Mouse (Mus musculus) forebrain, embryonic 14.5 days (tissue): ENCODE results near the gene Selenop. TPM values are rescaled to one million over a fixed set of nuclear protein-coding genes. Genes with fewer than 3 reads are reported as not detected.
A peak's percentile ranks its signal among the peaks of the same experiment; 100 is the strongest.

Source experiments
- ATAC-seq: fragments of 200-750 bp; cut with Nextera tagmentation; 2 replicates; pipeline ENCODE4 v1.8.0; 2017; ENCODE audit warnings: mild to moderate bottlenecking, moderate library complexity
- DNase-seq: peaks from one replicate; pipeline ENCODE4 v3.0.0-alpha.2; 2015; ENCODE audit warnings: low spot score
- H3K27ac ChIP-seq: fragments of 300-500 bp; sonication (generic); 2 replicates; pipeline ENCODE4 v1.5.1; 2014; ENCODE audit warnings: low read depth, mild to moderate bottlenecking, control low read depth, low read length, moderate library complexity
- H3K27me3 ChIP-seq: fragments of 300-500 bp; sonication (generic); replicated peaks from 2 replicates; pipeline ENCODE4 v1.6.1; 2014; ENCODE audit warnings: low read length, control low read depth, mixed read lengths; ENCODE audit not compliant: control insufficient read depth, insufficient read depth
- H3K36me3 ChIP-seq: fragments of 300-500 bp; sonication (generic); 2 replicates; pipeline ENCODE4 v1.6.1; 2014; ENCODE audit warnings: low read length, control low read depth; ENCODE audit not compliant: control insufficient read depth, insufficient read depth
- H3K4me1 ChIP-seq: fragments of 300-500 bp; sonication (generic); 2 replicates; pipeline ENCODE4 v1.6.1; 2014; ENCODE audit warnings: antibody characterized with exemption, low read length, control low read depth; ENCODE audit not compliant: control insufficient read depth, insufficient read depth
- H3K4me2 ChIP-seq: fragments of 300-500 bp; sonication (generic); 2 replicates; pipeline ENCODE4 v1.6.1; 2014; ENCODE audit warnings: mild to moderate bottlenecking, control low read depth, low read length
- H3K4me3 ChIP-seq: fragments of 300-500 bp; sonication (generic); 2 replicates; pipeline ENCODE4 v1.5.1; 2014; ENCODE audit warnings: low read depth, low read length, control low read depth
- H3K9ac ChIP-seq: fragments of 300-500 bp; sonication (generic); 2 replicates; pipeline ENCODE4 v1.6.1; 2014; ENCODE audit warnings: mild to moderate bottlenecking, low read length, control low read depth, moderate library complexity
- H3K9me3 ChIP-seq: fragments of 300-500 bp; sonication (generic); replicated peaks from 2 replicates; pipeline ENCODE4 v1.6.1; 2016; ENCODE audit warnings: low read length, control low read depth, mixed read lengths; ENCODE audit not compliant: control insufficient read depth
- WGBS: fragments of 180-500 bp; shearing (Covaris S2); extraction: QIAGEN DNeasy Blood & Tissue Kit; methylation state at CpG from one replicate; pipeline ENCODE4 v1.1.7; 2014; 5-methylcytosine and 5-hydroxymethylcytosine counted together
- polyA plus RNA-seq: library from polyadenylated mRNA; unstranded; fragments of >200 nt; fragmentation: Nextera tagmentation; extraction: Ambion mirVana; gene quantifications from 2 replicates; pipeline ENCODE4 v1.2.1, GENCODE M21; 2014

The Selenop gene
- polyA plus RNA-seq, 1 experiment from 2014 or later = 101 TPM

DNA sequence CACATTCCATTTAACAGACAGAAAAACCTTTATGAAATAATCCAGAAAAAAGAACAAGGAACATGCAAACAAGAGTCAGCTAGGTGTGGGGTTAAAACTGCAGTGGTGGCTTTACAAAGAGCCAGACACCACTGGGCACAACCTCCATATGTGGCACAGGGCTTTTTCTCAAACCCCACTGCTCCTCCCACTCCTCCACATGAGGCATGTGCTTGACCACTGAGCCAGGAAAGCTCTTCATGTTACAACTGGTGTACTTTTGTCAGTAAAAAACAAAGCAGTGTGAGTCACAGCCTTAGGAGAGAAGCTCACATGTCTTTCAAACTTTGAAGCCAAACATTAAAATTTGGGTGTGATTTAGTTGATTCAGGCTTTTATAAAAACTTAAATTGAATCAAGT is 12.9 kb downstream of the Selenop start:
- DNase-seq (no peak), ATAC-seq (no peak)
- H3K4me2 ChIP-seq = no peak overlapping the region
- no peak overlapping the region for H3K27ac ChIP-seq
- H3K9me3 ChIP-seq = no peaks in the 10 kb centered on the region
- H3K4me1 ChIP-seq = no peaks in the 10 kb centered on the region
- H3K9ac ChIP-seq = no peak overlapping the region
- no peak overlapping the region for H3K4me3 ChIP-seq
- no peaks in the 10 kb centered on the region for H3K36me3 ChIP-seq
- H3K27me3 ChIP-seq = no peaks in the 10 kb centered on the region

DNA sequence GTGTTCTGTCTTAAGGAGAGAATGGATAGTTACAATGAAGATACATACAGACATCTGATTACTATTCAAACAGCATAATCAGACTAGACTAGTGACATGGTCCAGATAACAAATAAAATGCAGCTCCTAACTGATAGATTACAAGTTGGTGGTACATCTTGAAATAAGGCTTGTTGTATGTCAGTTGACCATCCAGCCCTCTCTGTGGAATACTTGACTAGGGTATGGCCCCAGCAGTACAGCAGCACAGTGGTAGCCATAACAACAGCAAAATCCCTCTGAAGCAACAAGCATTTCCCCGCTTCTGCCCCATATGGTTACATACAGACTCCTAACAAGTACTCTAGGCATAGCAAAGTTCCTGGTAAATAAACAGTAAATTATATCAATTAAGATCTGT is 13.4 kb downstream of the Selenop start:
- Histone ChIP-seq H3K9ac (no peak overlapping the region), H3K4me3 (no peak overlapping the region), H3K4me1 (no peaks in the 10 kb centered on the region), H3K36me3 (no peaks in the 10 kb centered on the region), H3K4me2 (no peak overlapping the region), H3K9me3 (no peaks in the 10 kb centered on the region), H3K27me3 (no peaks in the 10 kb centered on the region), H3K27ac (no peak overlapping the region)
- 81% methylated on average over 1 of the region's 1 CpGs for WGBS
- ATAC-seq (no peak), DNase-seq (no peak)

DNA sequence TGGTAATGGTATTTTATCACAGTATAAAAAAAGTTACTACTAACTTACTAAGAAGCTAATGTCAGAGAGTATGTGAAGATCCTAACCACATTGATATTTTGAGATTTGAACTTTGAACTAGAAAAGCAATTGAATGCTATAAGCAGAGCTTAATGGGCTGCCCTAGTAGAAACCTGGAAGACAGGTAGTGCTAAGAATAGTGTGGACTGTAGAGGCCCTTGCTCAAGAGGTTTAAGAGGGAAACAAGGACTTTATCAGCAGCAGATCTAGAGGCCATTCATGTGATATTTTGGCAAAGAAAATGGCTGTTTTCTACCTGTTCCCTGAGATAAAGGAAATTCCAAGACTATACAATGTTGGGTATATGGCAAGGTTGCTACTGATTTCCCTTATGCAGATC is 17.7 kb downstream of the Selenop start:
- no peak overlapping the region for H3K4me2 ChIP-seq
- no peak overlapping the region for H3K9ac ChIP-seq
- H3K36me3 ChIP-seq = no peaks in the 10 kb centered on the region
- H3K4me3 ChIP-seq = no peak overlapping the region
- H3K27me3 ChIP-seq = no peaks in the 10 kb centered on the region
- DNase-seq = no peak
- ATAC-seq = no peak
- no peak overlapping the region for H3K27ac ChIP-seq
- no peaks in the 10 kb centered on the region for H3K4me1 ChIP-seq
- no peaks in the 10 kb centered on the region for H3K9me3 ChIP-seq

DNA sequence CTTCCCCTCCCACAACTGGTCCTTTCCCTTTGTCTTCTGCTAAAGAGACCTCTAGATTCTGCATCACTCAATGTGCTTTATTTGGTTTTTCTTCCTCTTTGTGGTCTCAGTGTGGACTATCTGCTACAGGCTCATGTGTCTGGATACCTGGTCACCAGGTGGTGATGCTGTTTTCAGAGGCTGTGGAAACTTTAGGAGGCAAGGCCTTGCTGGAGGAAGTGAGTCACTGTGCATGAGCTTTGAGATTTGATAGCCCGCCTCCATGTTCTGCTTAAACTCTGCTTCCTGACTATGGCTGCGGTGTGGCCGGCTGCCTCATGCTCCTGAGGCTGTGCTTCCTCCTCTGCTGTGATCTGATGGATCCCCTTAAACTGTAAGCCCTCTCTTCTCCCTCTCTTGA is 22.1 kb downstream of the Selenop start:
- DNase-seq (no peak), ATAC-seq (no peak)
- Histone ChIP-seq H3K4me1 (no peaks in the 10 kb centered on the region), H3K9me3 (no peaks in the 10 kb centered on the region), H3K36me3 (no peaks in the 10 kb centered on the region), H3K4me3 (no peak overlapping the region), H3K27me3 (no peaks in the 10 kb centered on the region), H3K27ac (no peak overlapping the region), H3K4me2 (no peak overlapping the region), H3K9ac (no peak overlapping the region)
- WGBS = 91% methylated on average over 3 of the region's 3 CpGs

DNA sequence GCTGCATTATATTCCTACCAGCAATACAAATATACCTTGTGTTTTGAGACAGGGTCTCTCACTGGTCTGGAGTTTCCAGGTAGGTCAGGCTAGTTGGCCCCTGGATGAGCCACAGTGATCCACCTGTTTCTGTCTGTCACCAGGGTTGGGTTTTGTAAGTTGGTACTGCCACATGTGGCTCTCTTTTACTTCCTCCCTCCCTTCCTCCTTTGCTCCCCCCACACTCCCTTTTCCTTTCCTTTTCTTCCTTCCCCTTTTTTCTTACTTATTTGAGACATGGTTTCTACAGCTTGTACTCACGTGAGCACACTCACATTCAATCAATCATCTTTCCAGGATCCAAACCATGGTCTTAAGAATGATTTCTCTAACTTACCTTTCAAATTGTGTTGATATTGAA is 25.1 kb downstream of the Selenop start:
- H3K4me3 ChIP-seq = no peak overlapping the region
- no peak overlapping the region for H3K9ac ChIP-seq
- DNase-seq (no peak), ATAC-seq (no peak)
- no peaks in the 10 kb centered on the region for H3K9me3 ChIP-seq
- no peak overlapping the region for H3K4me2 ChIP-seq
- H3K36me3 ChIP-seq = no peaks in the 10 kb centered on the region
- no peaks in the 10 kb centered on the region for H3K4me1 ChIP-seq
- no peaks in the 10 kb centered on the region for H3K27me3 ChIP-seq
- WGBS = 50% methylated on average over 1 of the region's 1 CpGs
- H3K27ac ChIP-seq = no peak overlapping the region

DNA sequence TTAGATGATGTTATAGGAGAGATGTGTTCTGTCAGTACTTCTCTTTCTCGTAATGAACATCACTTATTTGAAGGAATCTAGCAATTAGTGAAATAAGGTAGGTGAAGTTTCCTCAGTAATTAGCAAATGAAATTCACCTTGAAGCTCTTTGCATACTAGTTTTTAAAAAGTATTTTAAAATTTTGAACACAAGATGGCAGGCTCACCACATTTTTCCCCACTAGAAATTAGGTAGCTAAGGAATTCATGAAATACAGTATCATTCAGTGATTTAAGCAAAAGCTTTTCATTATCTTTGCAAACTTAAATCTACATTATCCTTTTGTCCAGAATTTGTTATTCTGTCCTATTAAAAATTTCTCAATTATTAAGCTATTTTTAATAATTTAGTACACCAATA is 27.6 kb downstream of the Selenop start:
- no peaks in the 10 kb centered on the region for H3K36me3 ChIP-seq
- 78% methylated on average over 1 of the region's 1 CpGs for WGBS
- no peak overlapping the region for H3K4me3 ChIP-seq
- no peaks in the 10 kb centered on the region for H3K27me3 ChIP-seq
- no peak overlapping the region for H3K9ac ChIP-seq
- H3K4me2 ChIP-seq = no peak overlapping the region
- ATAC-seq (no peak), DNase-seq (peak; percentile 9)
- H3K27ac ChIP-seq = no peak overlapping the region
- H3K4me1 ChIP-seq = no peaks in the 10 kb centered on the region
- H3K9me3 ChIP-seq = no peaks in the 10 kb centered on the region

DNA sequence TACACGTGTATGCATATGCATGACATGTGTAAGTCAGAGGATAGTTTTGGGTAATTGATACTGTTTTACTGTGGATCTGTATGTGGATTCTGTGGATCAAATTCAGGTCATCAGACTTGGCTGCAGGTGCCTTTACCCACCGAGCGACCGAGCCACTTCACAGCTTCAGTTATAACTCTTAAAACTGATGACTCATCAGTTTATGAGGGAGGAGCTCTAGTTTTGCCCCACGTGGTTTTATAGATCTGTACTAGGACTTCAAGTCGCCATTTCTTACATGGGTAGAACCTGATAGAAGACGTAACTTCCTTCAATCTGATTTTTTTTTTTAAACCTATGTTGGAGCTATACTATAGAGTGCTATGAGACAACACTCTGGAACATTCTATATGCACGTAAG is 29.3 kb downstream of the Selenop start:
- ATAC-seq = no peak

DNA sequence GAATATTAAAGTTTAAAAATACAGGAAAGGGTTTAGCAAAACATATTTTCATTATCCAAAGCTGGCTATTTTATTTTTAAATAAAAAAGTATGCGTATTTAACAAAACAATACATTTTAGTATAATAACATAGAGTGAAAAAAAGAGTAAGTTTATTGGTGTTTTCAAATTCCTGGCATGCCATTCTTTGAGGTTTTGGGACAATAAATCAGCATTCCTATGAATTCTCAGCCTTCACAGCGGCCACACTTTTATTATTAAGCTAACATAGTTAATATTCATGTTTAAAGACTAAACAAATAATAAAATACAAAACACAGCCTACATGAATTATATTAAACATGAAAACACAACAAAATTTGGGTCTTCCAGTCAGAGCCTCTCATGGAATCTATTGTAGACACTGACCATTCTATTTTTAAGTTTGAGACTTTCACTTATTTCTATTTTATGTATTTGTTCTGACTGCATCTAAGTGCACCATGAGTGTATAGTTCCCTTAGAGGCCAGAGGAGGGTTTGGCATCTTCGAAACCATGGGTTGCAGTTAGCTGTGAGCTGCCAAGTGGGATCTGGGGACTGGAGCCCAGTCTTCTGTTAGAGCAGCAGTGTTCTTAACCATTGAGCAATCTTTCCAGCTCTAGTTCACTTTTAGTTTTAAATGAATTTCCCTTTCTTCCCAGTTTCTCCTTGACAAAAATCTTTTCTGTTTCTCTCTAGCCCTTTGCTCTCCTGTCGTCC is 32.2 kb downstream of the Selenop start:
- no peak overlapping the region for H3K4me3 ChIP-seq
- H3K27ac ChIP-seq = no peak overlapping the region
- no peaks in the 10 kb centered on the region for H3K9me3 ChIP-seq
- no peak overlapping the region for H3K4me2 ChIP-seq
- H3K27me3 ChIP-seq = no peaks in the 10 kb centered on the region
- H3K9ac ChIP-seq = no peak overlapping the region
- no peaks in the 10 kb centered on the region for H3K36me3 ChIP-seq
- ATAC-seq (no peak), DNase-seq (no peak)
- no peaks in the 10 kb centered on the region for H3K4me1 ChIP-seq
- 80% methylated on average over 4 of the region's 4 CpGs for WGBS

More for the DNA sequence above, 29.3 kb downstream of the Selenop start:
- WGBS = 86% methylated on average over 8 of the region's 8 CpGs
- H3K9me3 ChIP-seq = no peaks in the 10 kb centered on the region
- no peaks in the 10 kb centered on the region for H3K27me3 ChIP-seq
- no peaks in the 10 kb centered on the region for H3K36me3 ChIP-seq
- no peaks in the 10 kb centered on the region for H3K4me1 ChIP-seq
- H3K4me3 ChIP-seq = no peak overlapping the region
- no peak for DNase-seq
- H3K27ac ChIP-seq = no peak overlapping the region
- no peak overlapping the region for H3K9ac ChIP-seq
- no peak overlapping the region for H3K4me2 ChIP-seq

DNA sequence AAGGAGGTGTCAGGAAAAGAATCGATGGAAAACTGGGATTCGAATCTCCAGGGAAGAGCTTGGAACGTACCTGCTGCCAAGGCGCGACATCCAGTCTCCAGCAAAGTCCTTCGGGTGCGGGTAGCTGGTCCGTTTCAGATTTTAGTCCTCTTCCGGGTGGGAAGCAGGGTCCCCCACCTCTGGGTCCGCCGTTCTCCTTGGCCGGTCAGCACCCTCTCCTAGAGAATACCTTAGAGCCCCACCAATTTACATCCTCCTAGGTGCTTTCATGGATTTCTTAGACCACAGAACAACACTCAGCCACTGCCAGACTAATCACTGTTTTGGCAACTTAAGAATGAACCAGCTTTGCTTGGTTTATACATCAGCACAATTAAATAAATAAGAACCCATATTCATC is 35.1 kb downstream of the Selenop start, which contains the start of gene Ccdc152:
Ccdc152 (minus strand) TSS at position 101 of the 400 bp plus-strand sequence.
- Histone ChIP-seq H3K27me3 (no peaks in the 10 kb centered on the region), H3K4me2 (no peak within 1 kb of the TSS), H3K9me3 (no peaks in the 10 kb centered on the region), H3K4me3 (no peak within 1 kb of the TSS), H3K27ac (no peak within 1 kb of the TSS), H3K4me1 (no peaks in the 10 kb centered on the region), H3K9ac (no peak within 1 kb of the TSS), H3K36me3 (no peaks in the 10 kb centered on the region)
- no peak for ATAC-seq
- no peak for DNase-seq
- 90% methylated on average over 12 of the region's 12 CpGs for WGBS
